Mouse (Mus musculus) testis, postnatal 14 days (tissue): ENCODE data around the gene 1110051M20Rik.
"Not testable (repeated sequence)": the region's sequence is repeated elsewhere in the genome, so short reads cannot be mapped to it uniquely, and the experiment has no call there.

ENCODE experiments used
- DNase-seq: peaks from one replicate; pipeline ENCODE4 v3.0.0; 2021; ENCODE audit warnings: low spot score

1110051M20Rik gene

DNA sequence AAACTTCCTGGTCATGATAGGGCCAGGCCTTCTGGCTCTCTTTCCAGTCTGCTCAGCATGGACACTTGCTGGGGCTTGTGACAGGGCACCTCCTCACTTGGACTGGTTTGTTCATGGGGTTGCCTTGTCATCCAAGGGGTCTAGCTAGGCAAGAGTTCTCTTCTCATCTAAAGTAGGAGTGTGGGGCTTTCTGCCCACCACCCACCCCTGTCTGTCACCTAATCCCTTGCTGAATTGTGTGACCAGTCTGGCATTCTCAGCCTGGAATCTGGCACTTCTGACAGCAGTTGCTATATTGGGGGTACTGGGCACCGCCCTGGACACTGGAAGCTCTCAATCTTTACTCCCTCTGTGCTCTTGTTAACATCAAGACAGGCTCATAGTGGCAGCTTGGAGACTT, 185.0 kb downstream of the 1110051M20Rik start:
- no peak for DNase-seq

DNA sequence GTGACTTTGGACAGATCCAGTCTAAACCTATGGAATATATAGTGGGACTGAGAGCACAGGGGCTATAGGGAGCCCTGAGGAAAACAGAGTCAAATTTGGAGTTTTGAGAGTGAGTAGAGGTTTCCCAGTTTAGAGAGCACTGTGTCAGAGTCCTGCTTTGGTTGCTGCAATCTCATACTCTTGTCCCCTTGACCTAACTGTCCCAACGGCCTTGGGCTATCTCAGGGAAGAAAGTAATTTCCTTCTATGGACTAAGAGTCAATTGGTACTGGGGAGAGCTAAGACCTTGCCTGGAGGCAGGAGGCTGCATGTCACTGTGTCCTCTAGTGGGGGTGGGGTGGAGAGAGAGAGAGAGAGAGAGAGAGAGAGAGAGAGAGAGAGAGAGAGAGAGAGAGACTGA, 185.7 kb downstream of the 1110051M20Rik start:
- no peak for DNase-seq

DNA sequence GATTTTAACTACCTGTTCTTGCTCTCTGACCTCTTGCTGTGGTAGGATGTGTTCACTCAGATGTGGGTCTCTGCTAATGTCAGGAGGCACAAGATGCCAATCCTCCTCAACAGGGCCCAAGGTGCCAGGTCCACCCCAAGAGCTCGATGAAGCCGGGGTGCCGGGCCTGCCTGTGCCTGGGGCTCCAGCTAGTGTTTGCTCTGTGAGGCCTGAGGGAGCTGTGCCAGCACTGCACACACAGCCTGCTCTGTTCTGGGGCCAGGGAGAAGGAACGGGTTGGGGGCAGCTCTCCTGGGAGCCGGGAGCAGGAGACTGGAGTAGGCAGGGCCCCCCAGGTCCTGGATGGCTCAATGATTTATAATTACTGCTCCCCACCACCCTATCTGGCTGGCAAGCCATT, 186.4 kb downstream of the 1110051M20Rik start:
- no peak for DNase-seq

DNA sequence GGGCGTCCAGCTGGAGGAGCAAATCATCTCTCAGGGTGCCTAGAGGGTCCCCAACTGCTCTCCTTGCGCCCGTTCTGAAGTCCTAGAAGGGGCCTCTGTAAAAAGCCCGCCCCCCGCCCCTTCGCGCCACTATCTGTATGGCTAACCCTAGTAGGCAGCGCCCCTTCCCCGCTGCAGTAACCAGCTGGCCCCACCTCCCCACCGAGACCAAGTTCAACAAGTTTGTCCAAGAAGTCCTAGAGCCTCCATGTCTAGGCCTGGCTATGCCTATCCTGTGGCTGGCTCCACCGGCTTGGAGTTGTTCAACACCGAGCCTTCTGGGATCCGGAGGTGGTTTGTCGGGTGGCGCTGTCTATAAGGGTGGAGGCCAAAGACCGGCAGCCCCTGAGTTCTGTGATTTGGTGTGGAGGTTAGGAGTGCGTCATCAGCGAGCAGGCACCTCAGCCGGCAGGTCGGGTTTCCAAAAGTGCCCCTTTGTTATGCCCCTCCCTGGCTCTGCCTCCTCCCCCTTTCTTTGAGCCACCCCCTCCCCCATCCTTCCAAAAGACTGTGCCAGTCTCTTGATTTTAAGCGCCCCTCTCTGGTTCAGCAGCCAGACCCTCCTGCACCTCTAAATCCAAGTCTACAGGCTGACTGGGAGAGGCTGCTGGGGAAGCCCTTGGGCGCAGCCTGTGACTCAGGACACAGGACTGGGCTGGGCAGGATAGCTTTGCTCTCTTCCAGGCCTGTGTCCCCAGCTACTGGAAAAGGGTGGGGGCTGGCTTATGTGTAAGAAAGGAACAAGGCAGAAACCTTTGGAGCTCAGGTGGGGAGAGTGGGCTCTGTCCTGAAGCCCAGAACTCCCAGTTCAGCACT, 187.2 kb downstream of the 1110051M20Rik start:
- DNase-seq, result peak; percentile 54

DNA sequence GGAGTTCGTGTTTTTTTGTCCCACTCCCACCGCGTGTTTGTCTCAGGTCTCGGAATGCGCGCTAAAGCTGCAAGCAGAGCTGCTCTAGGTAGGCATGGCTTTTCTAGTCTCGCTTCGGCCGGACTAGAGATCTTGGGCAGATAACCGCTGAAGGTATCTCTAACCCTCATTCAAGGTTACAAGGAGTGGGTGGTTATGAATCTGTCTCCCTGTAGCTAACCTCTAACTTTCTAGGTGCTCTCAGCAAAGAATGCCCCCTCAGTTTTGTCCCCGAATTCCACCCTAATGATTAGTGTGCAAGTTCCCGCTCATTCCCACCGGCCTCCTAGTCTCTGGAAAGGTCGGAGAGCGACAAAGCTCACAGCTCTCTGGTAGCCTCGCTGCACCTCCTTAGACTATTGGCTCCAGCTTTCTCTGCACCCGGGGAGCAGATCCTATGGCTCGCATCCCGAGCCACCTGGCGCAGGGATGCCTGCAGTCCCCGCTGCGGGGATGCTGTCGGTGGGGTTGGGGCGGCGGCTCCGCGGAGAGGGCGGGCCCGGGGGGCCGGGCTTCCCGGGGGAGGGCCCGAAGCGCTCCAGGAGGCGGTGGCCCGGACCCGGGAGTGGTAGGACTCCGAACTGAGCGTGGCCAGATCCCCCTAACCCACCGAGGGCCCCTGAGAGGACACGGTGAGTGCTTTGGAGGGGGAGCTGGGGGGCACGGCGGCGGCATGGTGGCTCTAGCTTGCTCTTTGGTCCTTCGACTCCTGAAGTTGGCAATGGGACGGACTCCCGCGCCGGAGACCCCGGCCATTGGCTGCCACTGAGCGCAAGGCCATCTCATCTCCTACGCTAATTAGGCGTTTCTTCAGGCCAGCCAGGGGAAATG, 188.0 kb downstream of the 1110051M20Rik start:
- DNase-seq, result peak; percentile 60

DNA sequence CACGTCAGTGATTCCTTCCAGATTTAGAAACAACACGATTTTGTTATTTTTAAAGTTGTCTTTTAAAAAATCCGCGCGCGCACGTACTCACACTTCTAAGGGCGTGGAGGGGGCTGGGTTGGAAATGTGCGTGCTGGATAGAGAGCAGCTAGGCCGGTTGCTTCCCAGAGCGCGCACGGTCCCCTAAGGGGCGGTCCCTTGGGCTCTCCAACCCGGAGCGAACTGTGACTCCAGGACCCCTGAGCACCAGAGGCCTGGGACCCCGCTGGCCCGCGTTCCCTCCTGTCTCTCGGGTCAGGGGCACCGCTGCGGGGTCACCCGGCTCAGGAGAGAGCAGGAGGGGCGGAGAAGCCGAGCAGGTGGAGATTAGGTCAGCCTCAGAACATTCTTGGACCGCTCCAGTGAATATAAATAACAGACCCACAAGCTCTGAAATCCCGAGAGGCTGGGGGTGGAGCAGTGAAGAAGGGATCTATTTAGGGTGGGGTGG, 188.8 kb downstream of the 1110051M20Rik start, which contains the start of gene Pacsin3:
TSS of gene Pacsin3 (plus strand) at position 294 of the 490 bp plus-strand sequence.
- no peak for DNase-seq

DNA sequence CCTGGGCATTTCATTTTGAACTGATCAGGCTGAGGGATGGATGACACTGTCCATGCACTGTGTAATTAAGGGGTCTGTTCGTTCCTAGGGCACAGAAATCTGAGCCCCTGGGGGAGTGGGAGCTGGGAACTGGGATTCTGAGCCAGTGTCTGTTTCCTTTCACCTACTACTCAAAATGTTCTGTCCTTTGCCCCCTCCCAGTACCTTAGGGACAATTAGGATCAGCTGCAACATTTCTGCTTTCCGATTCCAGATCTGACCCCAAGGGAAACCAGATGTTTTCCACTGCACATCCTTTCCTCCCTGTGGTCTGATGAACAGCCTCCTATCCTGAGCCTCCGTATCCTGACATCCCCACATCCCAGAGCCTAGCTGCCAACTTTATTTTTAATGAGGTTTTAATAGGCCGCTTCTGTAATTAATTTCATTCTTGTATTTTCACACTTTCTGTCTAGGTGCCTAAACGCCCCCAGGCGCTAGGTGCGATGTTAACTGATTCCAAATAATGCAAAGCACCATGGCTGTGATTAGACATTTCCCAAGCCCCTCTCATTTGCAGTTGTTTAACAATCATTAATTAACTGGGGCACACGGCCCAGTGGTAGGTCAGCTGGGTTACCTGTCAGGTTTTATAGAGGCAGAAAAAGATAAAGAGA, 189.7 kb downstream of the 1110051M20Rik start:
- DNase-seq, result no peak

DNA sequence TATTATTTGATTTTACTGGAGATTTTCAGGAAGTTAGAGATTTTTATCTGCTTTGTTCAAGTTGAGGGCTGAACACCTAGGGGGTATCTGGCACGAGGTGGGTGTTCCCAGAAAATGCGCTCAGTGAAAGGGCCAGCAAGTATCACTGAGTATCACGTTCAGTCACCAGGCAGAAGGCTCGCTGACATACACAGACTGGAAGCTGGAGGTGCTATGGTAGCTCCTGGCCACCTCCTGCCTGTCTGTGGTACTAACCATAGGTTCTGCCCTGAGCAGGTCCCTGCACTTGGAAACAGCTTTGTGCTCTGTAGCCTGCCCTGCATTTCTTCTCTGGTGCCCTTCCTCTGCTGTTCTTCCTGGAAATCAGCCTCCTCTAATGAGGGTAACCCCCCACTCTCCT, 192.0 kb downstream of the 1110051M20Rik start:
- DNase-seq, result no peak

DNA sequence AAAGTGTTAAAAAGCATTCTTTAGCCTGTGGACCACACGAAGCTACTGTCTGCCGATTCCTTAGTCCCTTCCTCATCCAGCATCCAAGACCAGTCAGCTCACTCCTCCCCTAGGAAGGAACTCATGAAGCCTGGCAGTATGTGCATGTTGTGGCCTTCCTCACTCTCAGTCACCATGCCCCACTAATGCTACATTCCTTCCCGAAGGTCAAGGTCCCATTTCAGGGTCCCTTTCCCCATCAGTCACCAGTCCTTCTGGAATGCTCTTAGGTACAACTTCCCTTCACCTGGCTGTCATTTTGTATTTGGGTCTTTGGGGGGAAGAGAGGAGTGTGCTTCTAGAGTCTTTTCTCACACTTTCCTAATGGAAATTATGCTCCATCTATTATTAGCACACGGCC, 192.5 kb downstream of the 1110051M20Rik start:
- DNase-seq, result no peak

DNA sequence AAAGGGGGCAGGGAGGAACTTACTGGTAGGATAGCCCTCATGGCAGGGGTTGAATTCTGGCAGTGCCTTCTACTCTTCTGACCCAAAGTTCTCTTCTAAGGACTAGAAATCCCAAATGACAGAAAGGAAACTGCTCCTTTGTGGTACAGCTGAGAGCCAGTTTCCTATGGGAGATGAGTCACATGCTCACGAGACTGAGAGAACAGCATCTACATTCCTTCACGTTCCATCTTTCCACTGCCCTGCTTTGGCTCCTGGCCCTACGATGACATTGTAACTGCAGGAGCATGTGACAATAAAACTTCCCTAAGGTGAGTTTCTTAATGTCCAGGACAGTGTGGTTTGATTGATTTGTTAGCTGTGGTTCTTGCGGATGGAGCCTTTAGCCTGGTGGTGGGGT, 196.1 kb downstream of the 1110051M20Rik start:
- no peak for DNase-seq

DNA sequence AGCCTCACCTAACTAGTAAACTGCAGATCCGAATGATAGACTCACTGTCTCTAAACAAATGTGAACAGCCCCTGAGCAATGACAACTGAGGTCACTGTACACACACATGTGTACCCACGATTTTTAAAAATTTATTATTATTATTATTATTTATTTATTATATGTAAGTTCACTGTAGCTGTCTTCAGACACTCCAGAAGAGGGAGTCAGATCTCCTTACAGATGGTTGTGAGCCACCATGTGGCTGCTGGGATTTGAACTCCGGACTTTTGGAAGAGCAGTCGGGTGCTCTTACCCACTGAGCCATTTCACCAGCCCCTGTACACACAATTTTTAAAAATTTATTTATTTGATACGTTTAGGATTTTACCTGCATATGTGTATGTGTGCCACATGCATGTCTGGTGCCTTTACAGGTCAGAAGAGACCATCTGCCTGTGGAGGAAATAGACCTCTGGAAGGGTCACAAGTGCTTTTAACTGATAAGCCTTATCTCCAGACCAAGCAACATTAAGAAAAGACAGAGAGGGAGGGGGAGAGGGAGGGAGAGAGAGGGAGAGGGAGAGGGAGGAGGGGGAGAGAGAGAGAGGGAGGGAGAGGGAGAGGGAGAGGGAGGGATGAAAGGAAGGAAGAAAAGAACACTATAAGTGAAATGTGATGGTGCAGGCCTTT, 199.8 kb downstream of the 1110051M20Rik start:
- DNase-seq, result no peak

DNA sequence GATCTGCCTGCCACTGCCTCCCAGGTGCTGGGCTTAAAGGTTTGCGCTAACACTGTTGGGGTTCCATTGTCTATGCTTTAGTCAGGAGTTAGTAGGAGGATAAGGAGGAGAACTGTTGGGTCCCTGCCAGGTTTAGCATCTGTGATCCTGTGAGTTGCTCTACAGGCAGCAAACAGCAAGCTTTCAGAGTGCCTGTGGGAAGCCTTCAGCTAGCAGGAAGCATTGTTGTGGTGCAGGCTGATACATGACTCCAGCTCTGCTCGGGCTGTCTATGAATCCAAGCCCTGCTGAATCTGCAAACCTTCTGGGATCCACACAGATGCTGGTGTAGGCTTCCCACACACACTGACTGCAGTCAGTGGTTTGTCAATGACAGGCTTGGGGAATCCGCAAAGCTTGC, 201.1 kb downstream of the 1110051M20Rik start:
- peak; percentile 21 for DNase-seq

DNA sequence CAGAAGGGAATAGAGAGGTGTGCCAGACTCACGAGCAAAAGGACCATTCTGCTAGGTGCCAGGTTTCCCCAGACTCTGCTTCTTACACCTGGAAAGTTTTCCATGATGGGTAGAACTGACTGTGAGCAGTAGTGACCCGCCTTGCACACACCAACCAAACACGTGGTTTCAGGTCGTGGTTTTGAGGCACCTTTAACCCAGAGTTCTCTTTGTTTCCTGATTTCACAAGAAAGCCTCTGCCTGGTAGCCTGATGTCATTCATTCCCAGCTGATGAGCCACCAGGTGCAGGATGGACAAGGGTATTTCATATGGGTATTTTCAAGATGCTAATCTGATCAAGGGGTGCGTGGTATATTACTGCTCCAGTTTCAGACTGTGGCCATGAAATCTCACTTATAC, 202.0 kb downstream of the 1110051M20Rik start:
- no peak for DNase-seq

DNA sequence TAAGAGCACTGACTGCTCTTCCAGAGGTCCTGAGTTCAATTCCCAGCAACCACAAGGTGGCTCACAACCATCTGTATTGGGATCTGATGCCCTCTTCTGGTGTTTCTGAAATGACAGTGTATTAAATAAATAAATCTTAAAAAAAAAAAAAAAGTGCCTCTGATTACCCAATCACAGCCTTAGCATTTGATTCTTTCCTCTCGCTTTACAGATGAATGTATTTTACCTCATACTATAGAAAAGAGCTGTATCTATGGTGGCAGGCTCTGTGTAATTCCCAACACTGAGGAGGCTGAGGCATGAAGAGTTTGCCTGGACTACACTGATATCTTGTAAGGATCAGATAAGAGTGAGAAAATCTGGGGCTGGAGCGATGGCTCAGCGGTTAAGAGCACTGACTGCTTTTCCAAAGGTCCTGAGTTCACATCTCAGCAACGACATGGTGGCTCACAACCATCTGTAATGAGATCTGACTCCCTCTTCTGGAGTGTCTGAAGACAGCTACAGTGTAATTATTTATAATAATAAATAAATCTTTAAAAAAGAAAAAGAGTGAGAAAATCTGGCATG, 206.9 kb downstream of the 1110051M20Rik start:
- DNase-seq, result not testable (repeated sequence)

DNA sequence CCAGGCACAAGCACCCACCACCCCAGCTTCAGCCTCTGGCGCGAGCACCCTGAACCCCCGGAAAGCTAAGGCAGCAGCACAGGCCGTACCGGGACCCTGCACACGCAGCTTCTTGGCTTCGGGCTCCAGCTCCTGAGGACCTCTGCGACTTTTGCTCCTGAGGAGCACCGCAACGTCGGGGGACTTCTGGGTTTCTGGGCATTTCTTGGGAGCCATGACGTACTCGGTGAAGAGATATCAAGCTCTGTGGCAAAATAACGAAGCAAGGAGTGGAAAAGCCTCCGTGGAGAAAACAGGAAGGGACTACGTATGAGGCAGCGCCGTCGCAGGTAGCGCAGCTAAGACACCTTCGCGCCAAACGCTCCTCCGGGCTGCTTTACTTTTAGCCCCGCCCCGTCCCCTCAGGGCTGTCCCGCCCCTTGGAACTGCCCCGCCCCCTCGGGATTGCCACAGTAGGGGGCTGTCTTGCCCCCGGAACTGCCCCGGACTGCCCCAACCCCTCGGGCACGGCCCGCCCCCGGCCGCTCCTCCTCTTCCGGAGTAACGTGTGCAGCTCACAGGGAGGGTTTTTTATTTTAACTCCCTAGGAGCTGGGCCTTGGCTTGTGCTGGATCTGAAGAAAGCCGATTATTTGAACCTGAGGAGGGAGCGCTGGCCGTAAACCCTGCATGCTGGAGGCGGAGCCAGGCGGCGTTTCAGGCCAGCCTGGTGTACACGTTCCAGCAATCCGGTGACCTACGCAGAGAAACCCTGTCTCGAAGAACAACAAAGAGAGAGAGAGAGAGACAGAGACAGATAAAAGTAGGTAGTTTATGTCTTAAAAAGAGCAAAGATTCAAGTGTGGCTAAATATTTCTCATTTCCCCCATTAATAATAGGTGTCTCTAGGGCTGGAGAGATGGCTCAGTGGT, 207.6 kb downstream of the 1110051M20Rik start, which contains the start of gene Ddb2:
TSS of gene Ddb2 (minus strand) at position 382 of the 910 bp plus-strand sequence.
- peak; percentile 95 for DNase-seq

DNA sequence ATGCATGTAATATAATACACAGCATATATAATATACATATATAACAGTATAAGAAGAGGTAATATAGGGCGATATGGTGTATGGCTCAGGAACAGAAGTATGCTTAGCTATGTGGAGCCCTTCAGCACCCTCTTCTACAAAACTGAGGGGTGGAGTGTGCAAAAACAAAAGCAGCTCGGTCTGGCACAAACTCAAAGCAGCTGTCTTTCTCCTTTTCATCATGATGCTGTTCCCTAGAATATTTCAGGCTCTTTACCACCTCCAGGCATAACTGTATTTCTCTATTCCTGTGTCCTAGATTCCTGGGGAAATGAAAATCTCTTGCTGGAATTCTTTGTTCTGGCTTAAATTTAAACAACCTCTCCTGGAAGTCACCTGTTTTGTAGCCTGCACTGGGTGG, 214.8 kb downstream of the 1110051M20Rik start:
- DNase-seq, result no peak
